Mouse (Mus musculus) naive thymus-derived CD4-positive, alpha-beta T cell, adult 5 months (primary cell): ENCODE measurements around the gene Dgat2. TPM values are rescaled to one million over a fixed set of nuclear protein-coding genes. Genes with fewer than 3 reads are reported as not detected.

Experiments used
- polyA plus RNA-seq: library from polyadenylated mRNA; unstranded; fragments of 100-300 nt; shearing (Covaris generic); gene quantifications from one replicate; pipeline ENCODE4 v1.2.1, GENCODE M21; 2017

The Dgat2 gene
- polyA plus RNA-seq: 6.0 TPM

GRCm38 (mm10) chr7:99182432-99183172, at the start of gene Dgat2:
Gene Dgat2, minus strand, starts transcription at chr7:99182719.

GRCm38 (mm10) chr7:99140984-99141918, 41.3 kb downstream of the Dgat2 start, which contains the start of gene Uvrag:
Gene Uvrag, minus strand, starts transcription at chr7:99141141.

Other genes starting within 250 kb of the Dgat2 start
- gene Uvrag, start 41.6 kb downstream of the Dgat2 start, polyA plus RNA-seq: 99.7 TPM
- gene Mogat2, start 55.9 kb upstream of the Dgat2 start, polyA plus RNA-seq: not detected
- not detected for gene Map6, start 84.7 kb upstream of the Dgat2 start, polyA plus RNA-seq
- not detected for gene Serpinh1, start 170.5 kb upstream of the Dgat2 start, polyA plus RNA-seq
- gene Gdpd5, start 198.7 kb upstream of the Dgat2 start, polyA plus RNA-seq: 5.7 TPM